Mouse (Mus musculus) hindbrain, postnatal 0 days (tissue): ENCODE results near the gene Taf10. TPM values are rescaled to one million over a fixed set of nuclear protein-coding genes. Genes with fewer than 3 reads are reported as not detected.

Experiments used
- ATAC-seq: fragments of 200-750 bp; cut with Nextera tagmentation; 2 replicates; pipeline ENCODE4 v1.8.0; 2017; ENCODE audit warnings: mild to moderate bottlenecking, moderate TSS enrichment, moderate library complexity
- DNase-seq: peaks from one replicate; pipeline ENCODE4 v3.0.0-alpha.2; 2015; ENCODE audit warnings: low spot score
- H3K27ac ChIP-seq: fragments of 300-500 bp; sonication (generic); 2 replicates; pipeline ENCODE4 v1.5.1; 2014; ENCODE audit warnings: mild to moderate bottlenecking
- H3K27me3 ChIP-seq: fragments of 300-500 bp; sonication (generic); 2 replicates; pipeline ENCODE4 v1.6.1; 2014; ENCODE audit warnings: low read length, mixed read lengths; ENCODE audit not compliant: insufficient read depth
- H3K36me3 ChIP-seq: fragments of 300-500 bp; sonication (generic); 2 replicates; pipeline ENCODE4 v1.6.1; 2014; ENCODE audit warnings: low read length, mixed read lengths; ENCODE audit not compliant: insufficient read depth
- H3K4me1 ChIP-seq: fragments of 300-500 bp; sonication (generic); 2 replicates; pipeline ENCODE4 v1.6.1; 2014; ENCODE audit warnings: antibody characterized with exemption, low read length, mixed read lengths; ENCODE audit not compliant: insufficient read depth
- H3K4me2 ChIP-seq: fragments of 300-500 bp; sonication (generic); 2 replicates; pipeline ENCODE4 v1.6.1; 2014; ENCODE audit warnings: low read depth, mild to moderate bottlenecking, low read length, moderate library complexity, mixed read lengths
- H3K4me3 ChIP-seq: fragments of 300-500 bp; sonication (generic); 2 replicates; pipeline ENCODE4 v1.5.1; 2014; ENCODE audit warnings: low read length
- H3K9ac ChIP-seq: fragments of 300-500 bp; sonication (generic); replicated peaks from 2 replicates; pipeline ENCODE4 v1.6.1; 2014; ENCODE audit warnings: mild to moderate bottlenecking, low read length, moderate library complexity, mixed read lengths
- H3K9me3 ChIP-seq: fragments of 300-500 bp; sonication (generic); 2 replicates; pipeline ENCODE4 v1.6.1; 2016; ENCODE audit warnings: low read length, mixed read lengths
- CTCF ChIP-seq: IDR thresholded peaks from 2 replicates; pipeline ENCODE4 v1.5.1; 2016; ENCODE audit warnings: antibody characterized with exemption, control low read depth, low read depth
- WGBS: fragments of 180-500 bp; shearing (Covaris S2); extraction: QIAGEN DNeasy Blood & Tissue Kit; methylation state at CpG from one replicate; pipeline ENCODE4 v1.1.7; 2014; 5-methylcytosine and 5-hydroxymethylcytosine counted together
- polyA plus RNA-seq: library from polyadenylated mRNA; unstranded; fragments of >200 nt; fragmentation: Nextera tagmentation; extraction: Ambion mirVana; gene quantifications from 2 replicates; pipeline ENCODE4 v1.2.1, GENCODE M21; 2015
- total RNA-seq: library from RNA; depleted of rRNA; stranded (reverse); fragments of >200 nt; gene quantifications from 2 replicates; pipeline ENCODE4 v1.2.3, GENCODE M21; 2014

Gene Taf10
- total and polyA plus RNA-seq, 2 experiments from 2014 or later, result 111 to 124 TPM

DNA sequence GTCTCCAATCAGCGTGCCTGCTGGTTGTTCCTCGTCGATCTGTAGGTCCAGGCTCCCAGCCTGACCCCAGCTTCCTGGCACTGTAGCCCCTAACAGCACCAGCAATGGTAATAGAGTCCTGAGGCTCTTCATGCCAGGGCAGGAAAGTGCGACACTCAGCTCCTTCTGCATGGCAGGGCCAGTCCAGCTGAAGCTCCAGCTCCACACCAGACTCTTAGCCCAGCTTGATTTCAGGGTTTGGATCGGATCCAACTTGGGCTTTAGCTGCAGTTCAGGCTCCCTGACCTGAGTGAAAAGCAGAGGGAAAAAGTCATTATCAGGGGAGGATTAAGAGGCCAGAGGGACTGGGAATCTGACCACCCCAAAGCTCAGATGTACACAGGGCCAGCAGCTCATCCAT lies 28.9 kb upstream of the Taf10 start:
- H3K27me3 ChIP-seq, result no peaks in the 10 kb centered on the region
- H3K9ac ChIP-seq, result no peak overlapping the region
- no peak for TF ChIP-seq CTCF
- H3K27ac ChIP-seq, result no peak overlapping the region; the same call in 1 of the 2 replicates
- DNase-seq (peak; percentile 55), ATAC-seq (0 out of 2 replicates have a peak, but pooled peaks have one; percentile 10)
- H3K4me2 ChIP-seq, result no peak overlapping the region
- H3K4me1 ChIP-seq, result peaks cover 15% of the 10 kb centered on the region
- no peak overlapping the region for H3K4me3 ChIP-seq
- H3K9me3 ChIP-seq, result no peaks in the 10 kb centered on the region
- peaks cover 35% of the 10 kb centered on the region for H3K36me3 ChIP-seq
- WGBS, result 71% methylated on average over 5 of the region's 5 CpGs

GRCm38 (mm10) chr7:105772331-105772730 lies 28.2 kb upstream of the Taf10 start:
- no peak overlapping the region for H3K4me2 ChIP-seq
- no peak overlapping the region for H3K27ac ChIP-seq
- no peak overlapping the region for H3K9ac ChIP-seq
- H3K27me3 ChIP-seq, result no peaks in the 10 kb centered on the region
- peaks cover 14% of the 10 kb centered on the region for H3K4me1 ChIP-seq
- ATAC-seq (no peak), DNase-seq (no peak)
- no peak for TF ChIP-seq CTCF
- H3K4me3 ChIP-seq, result no peak overlapping the region
- 96% methylated on average over 15 of the region's 15 CpGs for WGBS
- H3K9me3 ChIP-seq, result no peaks in the 10 kb centered on the region
- peaks cover 37% of the 10 kb centered on the region for H3K36me3 ChIP-seq

- H3K4me2 ChIP-seq, result no peak overlapping the region
- no peak for TF ChIP-seq CTCF
- 64% methylated on average over 3 of the region's 3 CpGs for WGBS
- peaks cover 13% of the 10 kb centered on the region for H3K4me1 ChIP-seq
- no peaks in the 10 kb centered on the region for H3K27me3 ChIP-seq
- ATAC-seq (no peak), DNase-seq (no peak)
- H3K9ac ChIP-seq, result 0 out of 2 replicates have a peak overlapping the region, but pooled peaks have one; percentile 13
- no peak overlapping the region for H3K4me3 ChIP-seq
- no peaks in the 10 kb centered on the region for H3K9me3 ChIP-seq
- no peak overlapping the region for H3K27ac ChIP-seq
- H3K36me3 ChIP-seq, result peaks cover 50% of the 10 kb centered on the region
These were observed 25.8 kb upstream of the Taf10 start for GRCm38 (mm10) chr7:105769959-105770358.

- ATAC-seq (peak; percentile 75), DNase-seq (peak; percentile 67)
- peaks cover 10% of the 10 kb centered on the region; the same call in 1 of the 2 replicates for H3K4me1 ChIP-seq
- peak overlapping the region; percentile 67 for H3K27ac ChIP-seq
- H3K36me3 ChIP-seq, result peaks cover 66% of the 10 kb centered on the region
- no peaks in the 10 kb centered on the region for H3K27me3 ChIP-seq
- H3K9ac ChIP-seq, result no peak overlapping the region
- no peak overlapping the region for H3K4me3 ChIP-seq
- no peak overlapping the region for H3K4me2 ChIP-seq
- no peaks in the 10 kb centered on the region for H3K9me3 ChIP-seq
- WGBS, result 14% methylated on average over 6 of the region's 6 CpGs
- TF ChIP-seq CTCF, result no peak
These were observed 23.6 kb upstream of the Taf10 start for GRCm38 (mm10) chr7:105767729-105768165.

DNA sequence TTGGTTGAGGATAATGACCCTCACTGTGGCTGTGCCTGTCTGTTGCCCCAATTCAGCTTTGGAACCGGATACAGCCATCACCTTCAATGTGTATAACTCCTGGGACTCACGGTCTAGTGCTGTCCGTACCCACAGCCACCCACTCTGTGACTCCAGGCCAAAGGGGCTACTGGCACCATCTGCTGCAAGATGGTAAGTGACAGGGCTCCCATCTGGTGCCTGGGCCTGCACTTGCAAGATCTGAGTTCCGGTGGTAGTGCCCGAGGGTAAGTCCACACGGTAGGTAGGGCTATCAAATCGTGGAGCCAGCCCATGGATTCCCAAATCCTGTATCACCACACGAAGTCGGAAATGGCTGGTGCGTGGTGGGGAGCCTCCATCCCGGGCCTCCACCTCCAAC lies 20.2 kb upstream of the Taf10 start:
- no peaks in the 10 kb centered on the region for H3K9me3 ChIP-seq
- ATAC-seq, result no peak
- no peaks in the 10 kb centered on the region for H3K27me3 ChIP-seq
- H3K4me2 ChIP-seq, result no peak overlapping the region
- 71% methylated on average over 11 of the region's 11 CpGs for WGBS
- H3K4me1 ChIP-seq, result peaks cover 10% of the 10 kb centered on the region; the same call in 1 of the 2 replicates
- no peak overlapping the region for H3K4me3 ChIP-seq
- no peak for TF ChIP-seq CTCF
- no peak overlapping the region for H3K9ac ChIP-seq
- H3K36me3 ChIP-seq, result peaks cover 54% of the 10 kb centered on the region
- DNase-seq, result no peak
- H3K27ac ChIP-seq, result no peak overlapping the region

- ATAC-seq, result peak; percentile 14
- TF ChIP-seq CTCF, result no peak
- no peaks in the 10 kb centered on the region for H3K27me3 ChIP-seq
- H3K27ac ChIP-seq, result no peak overlapping the region
- H3K4me1 ChIP-seq, result 0 out of 2 replicates have a peak, but pooled peaks cover 1% of the 10 kb centered on the region
- 39% methylated on average over 55 of the region's 55 CpGs for WGBS
- no peaks in the 10 kb centered on the region for H3K9me3 ChIP-seq
- H3K4me3 ChIP-seq, result no peak overlapping the region
- H3K9ac ChIP-seq, result no peak overlapping the region
- peaks cover 69% of the 10 kb centered on the region for H3K36me3 ChIP-seq
- no peak for DNase-seq
- no peak overlapping the region for H3K4me2 ChIP-seq
These were observed 18.5 kb upstream of the Taf10 start for GRCm38 (mm10) chr7:105762517-105763270.
